In genomic region chr14:28949785-28950184, GRCm38 (mm10) we compare ENCODE assay signal across 15 mouse cellular contexts.
DNase-seq lines count a peak whose midpoint lies in the region; ATAC-seq and TF ChIP-seq lines count a peak whose summit lies in the region.
"Had no signal": no experiment of that assay in that cellular context is flagged by ENCODE, and none has a peak within 500 bp of the region (broad histone marks: within the 10 kb centered on the region; RNA-seq: fewer than 3 reads in every experiment).

No protein-coding gene starts in this region.

- peak; percentile 33 to 49 for DNase-seq in cerebellum, postnatal 10 days
- peak; percentile 29 for DNase-seq in kidney, adult 11 months
- DNase-seq in kidney, postnatal 10 days = no peak
- DNase-seq in lung, embryonic 14.5 days = no peak
- no peak for DNase-seq in lung, adult 2 months
- peak; percentile 16 to 24 for DNase-seq in kidney, postnatal 36 days
- DNase-seq in urinary bladder, adult 18-20 months (ENCODE audit: low spot score in 2 of 2) = no peak
- DNase-seq: B cell, adult 2 months; cerebellum, adult 9-10 months; lung, adult 18-20 months had no signal

- WGBS in lung, embryonic 14.5 days = 86% methylated on average over 1 of the region's 1 CpGs
- 88% methylated on average over 1 of the region's 1 CpGs for WGBS in lung, adult 2 months

- H3K4me2 ChIP-seq in lung, embryonic 14.5 days = no peak overlapping the region
- H3K4me2 ChIP-seq: embryonic facial prominence, embryonic 15.5 days; intestine, embryonic 15.5 days; midbrain, embryonic 12.5 days; neural tube, embryonic 13.5 days had no signal

- H3K9me3 ChIP-seq in lung, embryonic 14.5 days (ENCODE audit: low read depth, low read length) = no peaks in the 10 kb centered on the region
- H3K9me3 ChIP-seq: embryonic facial prominence, embryonic 15.5 days; intestine, embryonic 15.5 days; midbrain, embryonic 12.5 days; neural tube, embryonic 13.5 days had no signal

- TF ChIP-seq POLR2A in lung, adult 2 months (IDR thresholded peaks at IDR 0.05; ENCODE audit: borderline replicate concordance, extremely low read depth, low read depth, low read length) = no peak

- no peak overlapping the region for H3K9ac ChIP-seq in lung, embryonic 14.5 days
- H3K9ac ChIP-seq: embryonic facial prominence, embryonic 15.5 days; intestine, embryonic 15.5 days; midbrain, embryonic 12.5 days; neural tube, embryonic 13.5 days had no signal

- no peak for ATAC-seq in cerebellum, adult (ENCODE audit: insufficient number of reproducible peaks, low FRiP score, low TSS enrichment)
- no peak for ATAC-seq in lung, embryonic 14.5 days (ENCODE audit: insufficient read depth)
- ATAC-seq: intestine, embryonic 15.5 days had no signal

- 0 out of 2 replicates have a peak, but pooled peaks have one; percentile 6 for TF ChIP-seq CTCF in lung, embryonic 14.5 days (IDR thresholded peaks at IDR 0.05; ENCODE audit: low read depth)
- TF ChIP-seq CTCF in lung, adult 2 months (IDR thresholded peaks at IDR 0.05; ENCODE audit: insufficient read depth, low read length) = no peak

- no peaks in the 10 kb centered on the region for H3K36me3 ChIP-seq in lung, embryonic 14.5 days (ENCODE audit: insufficient read depth)
- H3K36me3 ChIP-seq: embryonic facial prominence, embryonic 15.5 days; intestine, embryonic 15.5 days; midbrain, embryonic 12.5 days; neural tube, embryonic 13.5 days had no signal

- no peaks in the 10 kb centered on the region for H3K4me1 ChIP-seq in lung, embryonic 14.5 days (ENCODE audit: insufficient read depth)
- H3K4me1 ChIP-seq in lung, adult 2 months (ENCODE audit: control insufficient read depth, insufficient read depth, low read length) = no peaks in the 10 kb centered on the region
- H3K4me1 ChIP-seq: intestine, embryonic 15.5 days had no signal

- no peak overlapping the region for H3K4me3 ChIP-seq in lung, embryonic 14.5 days (ENCODE audit: low read depth, low read length)
- no peak overlapping the region for H3K4me3 ChIP-seq in lung, adult 2 months (replicated peaks; ENCODE audit: extremely low read depth, low read depth, low read length)
- H3K4me3 ChIP-seq: embryonic facial prominence, embryonic 15.5 days; intestine, embryonic 15.5 days; midbrain, embryonic 12.5 days; neural tube, embryonic 13.5 days had no signal

- no peaks in the 10 kb centered on the region for H3K27me3 ChIP-seq in lung, embryonic 14.5 days (ENCODE audit: insufficient read depth, low read length)
- H3K27me3 ChIP-seq: embryonic facial prominence, embryonic 15.5 days; intestine, embryonic 15.5 days; midbrain, embryonic 12.5 days; neural tube, embryonic 13.5 days had no signal

- no peak overlapping the region for H3K27ac ChIP-seq in lung, embryonic 14.5 days (ENCODE audit: low read depth)
- H3K27ac ChIP-seq: embryonic facial prominence, embryonic 15.5 days; intestine, embryonic 15.5 days; midbrain, embryonic 12.5 days; neural tube, embryonic 13.5 days had no signal

Comparison
In these comparisons a context has a peak if more than half of its experiments do, and no peak if none do; other contexts are left out.
1. DNase-seq: peak in cerebellum, postnatal 10 days (2 of 2), kidney, adult 11 months (single experiment) and kidney, postnatal 36 days (2 of 2); none in kidney, postnatal 10 days (single experiment), lung, embryonic 14.5 days (single experiment), lung, adult 2 months (single experiment) and urinary bladder, adult 18-20 months (0 of 2).